Mouse (Mus musculus): ENCODE measurements around the gene Gm20388.
"Not testable (repeated sequence)": the region's sequence is repeated elsewhere in the genome, so short reads cannot be mapped to it uniquely, and the experiment has no call there.

Gene Gm20388

DNA sequence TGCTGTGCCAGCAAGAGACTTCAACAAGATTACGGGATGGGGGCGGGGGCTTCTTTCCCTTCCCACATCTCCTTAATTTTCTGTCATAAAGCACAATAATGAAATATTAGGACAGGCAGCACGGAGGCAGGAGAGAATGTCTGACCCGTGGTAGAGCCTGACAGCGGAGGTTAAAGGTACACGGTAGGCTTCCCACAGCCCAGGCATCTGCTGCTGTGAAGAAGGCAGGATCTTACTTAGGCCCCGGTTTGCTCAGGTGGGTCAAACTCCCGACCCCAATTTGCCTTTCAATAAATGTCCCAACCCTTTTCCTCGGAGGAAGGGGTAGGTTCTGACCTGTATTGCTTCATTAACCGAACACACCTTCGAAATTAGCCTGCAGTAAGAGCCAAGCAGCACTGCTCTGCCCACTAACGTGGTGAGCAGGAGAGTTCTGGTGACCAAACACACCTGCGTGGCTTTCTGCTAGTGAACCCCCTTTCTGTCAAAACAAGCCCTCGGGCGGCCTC, 3894.6 kb downstream of the Gm20388 start:
- intact Hi-C loops (cut with DNase I), result no loop called here

DNA sequence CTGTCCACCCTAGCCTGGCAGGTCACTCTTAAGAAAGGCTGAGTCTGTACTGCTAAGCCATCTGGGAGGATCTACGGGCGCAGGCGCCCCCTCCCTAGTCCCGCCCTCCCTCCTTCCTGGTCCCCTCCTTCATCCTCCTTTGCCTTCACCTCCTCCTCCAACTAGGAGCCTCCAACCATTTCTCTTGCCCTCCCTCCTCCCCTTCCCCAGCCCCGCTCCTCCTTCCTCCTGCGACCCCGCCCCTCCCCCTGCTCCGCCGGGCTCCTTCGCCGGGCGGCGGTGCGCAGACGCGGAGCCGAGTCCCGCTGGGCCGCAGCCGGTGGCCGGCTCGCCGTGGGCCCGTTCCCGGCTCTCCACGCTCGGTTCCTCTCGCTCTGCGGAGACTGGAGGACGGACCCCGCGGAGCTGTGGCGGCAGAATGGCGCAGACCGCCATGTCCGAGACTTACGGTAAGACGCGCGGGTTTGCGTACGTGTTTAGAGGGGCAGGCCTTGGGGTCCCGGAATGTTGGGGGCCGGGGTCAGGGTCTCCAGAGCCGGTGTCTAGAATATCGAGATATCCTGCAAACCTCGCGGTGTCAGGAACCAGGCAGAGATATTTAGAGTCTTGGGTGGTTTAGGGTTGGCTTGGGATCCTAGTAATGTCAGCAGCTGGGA, 3895.2 kb downstream of the Gm20388 start, which contains the start of gene Rab4a:
Rab4a (plus strand) TSS at position 268 of the 656 bp plus-strand sequence.
- intact Hi-C loops (cut with DNase I), result no loop called here

DNA sequence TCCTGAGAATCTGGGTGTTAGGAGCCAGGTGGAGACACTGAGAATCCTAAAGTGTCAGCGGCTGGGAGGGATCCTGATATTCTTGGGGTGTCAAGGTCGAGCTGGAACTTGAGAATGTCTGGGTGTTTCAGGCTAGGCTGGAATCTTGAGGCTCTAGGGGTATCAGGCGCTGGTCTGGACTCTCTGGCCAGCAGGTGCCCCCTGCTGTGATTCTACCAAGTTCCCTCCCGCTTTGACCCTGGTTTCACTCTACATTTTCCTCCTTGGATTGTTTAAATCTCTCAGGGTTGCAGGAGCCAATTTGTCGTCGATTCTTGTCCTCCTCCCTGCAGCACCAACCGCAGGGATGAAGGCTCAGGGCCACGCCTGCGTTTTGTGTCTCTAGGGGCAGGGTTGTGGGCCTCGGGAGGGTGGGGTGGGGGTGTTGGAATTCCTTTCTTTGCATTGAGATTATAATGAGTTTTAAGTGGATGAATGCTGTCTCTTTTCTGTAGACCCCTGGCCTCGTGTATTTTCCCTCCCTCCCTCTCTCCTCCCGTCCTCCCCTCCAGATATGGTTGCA, 3895.8 kb downstream of the Gm20388 start:
- intact Hi-C loops (cut with DNase I), result no loop called here

DNA sequence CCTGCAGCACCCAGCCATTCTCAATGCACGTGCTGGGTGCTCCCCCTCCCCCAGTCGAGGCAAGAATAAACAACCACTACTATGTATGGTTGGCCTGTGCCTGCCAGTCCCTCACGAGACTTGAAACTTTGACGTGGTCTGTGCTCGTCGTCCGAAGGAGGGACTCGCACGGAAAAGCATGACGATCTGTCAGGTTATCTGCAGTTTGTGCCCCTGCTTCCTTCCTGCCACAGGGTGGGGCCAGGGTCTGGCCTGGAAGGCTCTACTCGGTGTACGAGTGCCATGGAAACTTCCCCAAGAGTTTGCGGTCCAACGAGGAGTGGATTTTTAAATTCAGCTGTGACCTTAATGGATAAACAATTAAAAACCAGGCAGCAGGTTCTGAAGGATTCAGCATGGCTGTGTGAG, 3896.4 kb downstream of the Gm20388 start:
- intact Hi-C loops (cut with DNase I), result no loop called here

DNA sequence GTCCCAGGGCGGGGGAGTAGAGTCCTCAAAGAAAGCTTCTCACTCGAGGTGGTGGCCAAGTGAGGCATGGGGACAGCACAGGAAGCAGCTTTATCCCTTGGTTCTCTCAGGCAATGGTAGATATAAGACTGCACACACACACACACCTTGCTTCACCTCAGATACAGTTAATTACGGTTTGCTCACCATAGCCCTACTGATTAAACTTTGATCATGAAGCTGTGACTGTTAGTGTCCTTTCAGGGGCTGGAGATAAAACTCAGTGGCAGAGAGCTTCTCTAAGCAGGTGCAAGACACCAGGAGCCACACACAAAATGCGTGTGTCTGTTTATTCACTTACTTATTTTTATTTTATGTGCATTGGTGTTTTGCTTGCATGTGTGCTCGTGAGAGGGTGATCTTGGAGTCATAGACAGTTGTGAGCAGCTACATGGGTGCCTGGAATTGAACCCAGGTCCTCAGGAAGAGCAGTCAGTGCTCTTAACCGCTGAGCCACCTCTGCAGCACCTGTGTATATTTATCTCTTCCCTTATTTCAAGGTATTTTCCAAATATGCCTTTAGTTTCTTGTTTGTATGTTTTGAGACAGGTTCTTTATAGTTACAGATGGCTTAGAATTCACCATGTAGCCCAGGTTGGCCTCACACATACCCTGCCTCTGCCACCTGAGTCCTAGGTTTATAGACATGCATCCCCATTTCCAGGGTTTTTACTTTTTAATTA, 3897.4 kb downstream of the Gm20388 start:
- intact Hi-C loops (cut with DNase I), result no loop called here

DNA sequence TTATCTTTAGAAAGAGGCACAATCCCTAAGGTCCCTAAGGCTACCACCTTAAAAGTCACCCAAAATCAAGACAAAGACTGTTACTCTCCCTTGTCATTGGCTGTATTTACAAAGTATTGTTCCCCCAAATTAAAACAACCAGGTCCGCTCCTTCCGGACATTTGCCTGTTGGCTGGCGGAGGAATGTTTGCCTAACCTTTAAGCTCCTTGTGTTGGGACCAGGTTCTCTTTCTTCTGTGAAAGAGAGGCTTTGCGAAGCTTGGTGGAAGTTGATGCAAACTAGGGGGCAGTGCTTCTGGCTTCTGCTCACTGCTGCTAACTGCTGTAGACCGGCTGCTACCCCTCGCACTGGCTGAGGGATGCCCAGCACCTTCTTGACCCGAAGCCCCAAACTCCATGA, 3898.0 kb downstream of the Gm20388 start:
- intact Hi-C loops (cut with DNase I), result no loop called here

DNA sequence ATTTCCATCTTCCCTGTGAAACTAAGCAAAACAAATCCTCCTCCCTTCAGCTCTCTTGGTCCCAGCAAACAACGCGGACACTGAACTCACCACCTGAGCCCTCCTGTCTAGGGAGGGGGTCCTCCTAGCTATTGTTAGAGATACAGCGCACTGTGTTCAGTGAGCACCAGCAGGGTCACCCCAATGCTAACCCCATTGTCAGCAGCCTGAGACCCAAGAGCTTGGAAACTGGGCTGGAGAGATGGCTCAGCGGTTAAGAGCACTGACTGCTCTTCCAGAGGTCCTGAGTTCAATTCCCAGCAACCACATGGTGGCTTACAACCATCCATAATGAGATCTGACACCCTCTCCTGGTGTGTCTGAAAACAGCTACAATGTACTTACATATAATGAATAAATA, 3898.7 kb downstream of the Gm20388 start:
- intact Hi-C loops (cut with DNase I), result not testable (repeated sequence)

DNA sequence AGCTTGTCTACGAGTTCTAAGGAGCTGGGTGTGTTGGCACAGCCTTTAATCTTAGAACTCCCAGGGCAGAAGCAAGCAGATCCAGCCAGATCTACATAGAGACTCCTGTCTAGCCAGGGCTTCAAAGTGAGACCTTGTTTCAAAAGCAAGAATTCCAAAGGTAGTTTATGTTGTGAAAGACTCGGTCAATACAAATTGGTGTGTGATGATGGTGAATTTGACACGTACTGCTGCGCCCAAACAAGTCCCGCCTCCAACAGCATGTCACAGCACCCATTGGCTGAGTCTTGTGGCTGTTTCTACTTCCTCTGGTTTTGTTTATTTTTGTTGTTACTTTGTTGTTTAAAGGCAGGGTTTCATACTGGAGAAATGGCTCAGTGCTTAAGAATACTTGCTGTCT, 3901.6 kb downstream of the Gm20388 start:
- intact Hi-C loops (cut with DNase I), result no loop called here

DNA sequence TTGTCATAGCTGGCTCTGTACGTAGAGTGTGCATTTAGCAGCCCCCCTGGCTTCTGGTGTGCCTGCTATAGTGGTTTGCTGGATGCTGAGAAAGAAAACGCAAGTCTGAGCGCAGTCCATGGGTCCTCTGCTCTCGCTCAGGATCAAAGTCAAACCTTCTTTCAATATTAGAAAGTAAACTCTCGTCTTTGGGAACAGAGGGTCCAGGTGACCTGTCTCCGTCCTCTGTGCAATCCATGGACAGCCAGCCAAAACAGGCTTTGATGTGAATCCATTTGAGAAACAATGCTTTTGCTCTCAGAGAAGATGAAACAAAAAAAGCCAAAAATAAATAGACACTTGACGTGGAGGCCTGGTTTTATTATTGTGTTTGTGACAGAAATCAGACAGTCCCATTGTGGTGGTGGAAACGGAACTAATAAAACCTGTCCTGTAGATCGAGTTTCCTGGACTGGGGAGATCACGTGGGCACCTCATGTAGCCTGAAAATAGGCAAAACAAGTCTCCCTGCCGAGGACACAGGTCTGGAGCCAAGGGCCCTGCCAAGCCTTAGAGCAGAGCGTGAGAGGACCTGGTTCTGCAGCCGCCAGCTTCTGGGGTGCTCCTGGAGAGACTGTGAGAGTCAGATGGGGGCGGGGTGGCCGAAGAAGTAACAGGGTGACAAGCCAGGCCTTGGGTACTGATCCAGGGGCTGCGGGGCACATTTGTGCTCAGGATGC, 3902.7 kb downstream of the Gm20388 start:
- intact Hi-C loops (cut with DNase I), result no loop called here

DNA sequence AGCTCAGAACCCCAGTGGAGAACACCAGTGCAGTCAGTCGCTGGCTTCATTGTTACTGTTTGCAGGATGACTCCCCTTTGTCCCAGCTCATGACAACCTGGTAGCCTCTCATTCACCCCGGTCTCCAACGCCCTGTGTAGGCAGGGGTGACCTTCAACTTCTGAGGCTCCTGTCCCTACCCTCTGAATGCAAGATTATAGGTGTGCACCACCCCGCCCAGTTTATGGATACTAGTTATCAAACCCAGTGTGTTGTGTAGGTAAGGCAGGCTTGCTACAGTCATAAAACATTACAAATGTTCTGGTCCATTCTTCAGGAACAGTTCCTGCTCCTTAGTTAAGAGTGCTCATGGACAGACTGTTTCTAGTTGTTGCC, 3903.2 kb downstream of the Gm20388 start:
- intact Hi-C loops (cut with DNase I), result no loop called here

DNA sequence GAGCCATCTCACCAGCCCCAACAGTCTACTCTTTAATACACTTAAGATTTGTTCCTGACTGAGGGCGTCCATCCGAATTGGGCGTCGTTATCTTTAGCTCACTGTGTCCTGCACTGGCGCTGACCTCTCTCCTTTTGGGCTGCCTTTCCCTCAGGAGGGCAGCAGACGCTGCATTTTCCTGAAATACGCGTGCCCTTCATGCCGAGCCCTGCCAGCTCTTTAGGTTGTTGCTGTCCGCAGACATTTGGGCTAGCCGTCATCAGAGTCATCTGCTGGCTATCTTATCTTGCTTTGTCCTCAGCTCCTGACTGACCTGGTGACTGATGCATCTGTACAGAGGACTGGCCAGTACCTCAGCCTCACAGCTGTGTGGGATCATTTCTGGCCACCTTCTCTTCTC, 3904.7 kb downstream of the Gm20388 start:
- intact Hi-C loops (cut with DNase I), result no loop called here

DNA sequence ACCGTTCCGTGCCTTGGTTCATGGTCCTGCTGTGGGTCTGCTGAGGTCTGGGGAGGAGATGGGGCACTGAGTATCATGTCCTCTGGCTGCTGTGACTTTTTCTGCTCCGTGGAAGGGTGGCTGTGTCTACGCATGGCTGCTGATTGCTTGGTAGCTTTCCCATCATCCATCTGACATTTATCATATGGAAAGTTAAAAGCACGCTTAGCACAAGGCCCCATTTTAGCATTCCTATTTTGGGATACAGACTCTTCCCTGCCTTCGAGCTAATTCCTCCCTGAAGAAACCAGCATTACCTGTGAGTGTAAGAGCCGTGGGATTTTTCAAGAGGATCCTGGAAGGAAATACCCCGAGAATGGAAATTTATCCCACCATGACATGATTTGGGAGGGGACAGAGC, 3906.3 kb downstream of the Gm20388 start:
- intact Hi-C loops (cut with DNase I), result no loop called here

DNA sequence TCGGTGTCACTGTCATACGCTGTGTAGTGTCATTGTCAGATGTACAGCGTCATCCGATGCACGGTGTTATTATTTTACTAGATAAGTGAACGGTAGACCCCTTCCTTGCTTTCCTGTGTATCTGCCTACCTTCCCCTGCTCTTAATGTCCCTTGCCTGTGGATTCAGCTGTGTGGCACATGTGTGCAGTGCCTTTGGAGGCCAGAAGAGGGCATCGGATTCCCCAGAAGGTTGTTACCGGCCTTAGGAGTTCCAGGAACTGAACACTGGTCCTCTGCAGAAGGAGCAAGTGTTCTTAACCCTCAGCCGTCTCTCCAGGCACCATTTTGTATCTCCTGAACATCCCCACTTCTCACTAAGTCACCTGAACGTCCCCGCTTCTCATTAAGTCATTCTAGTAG, 3907.1 kb downstream of the Gm20388 start:
- intact Hi-C loops (cut with DNase I), result no loop called here

DNA sequence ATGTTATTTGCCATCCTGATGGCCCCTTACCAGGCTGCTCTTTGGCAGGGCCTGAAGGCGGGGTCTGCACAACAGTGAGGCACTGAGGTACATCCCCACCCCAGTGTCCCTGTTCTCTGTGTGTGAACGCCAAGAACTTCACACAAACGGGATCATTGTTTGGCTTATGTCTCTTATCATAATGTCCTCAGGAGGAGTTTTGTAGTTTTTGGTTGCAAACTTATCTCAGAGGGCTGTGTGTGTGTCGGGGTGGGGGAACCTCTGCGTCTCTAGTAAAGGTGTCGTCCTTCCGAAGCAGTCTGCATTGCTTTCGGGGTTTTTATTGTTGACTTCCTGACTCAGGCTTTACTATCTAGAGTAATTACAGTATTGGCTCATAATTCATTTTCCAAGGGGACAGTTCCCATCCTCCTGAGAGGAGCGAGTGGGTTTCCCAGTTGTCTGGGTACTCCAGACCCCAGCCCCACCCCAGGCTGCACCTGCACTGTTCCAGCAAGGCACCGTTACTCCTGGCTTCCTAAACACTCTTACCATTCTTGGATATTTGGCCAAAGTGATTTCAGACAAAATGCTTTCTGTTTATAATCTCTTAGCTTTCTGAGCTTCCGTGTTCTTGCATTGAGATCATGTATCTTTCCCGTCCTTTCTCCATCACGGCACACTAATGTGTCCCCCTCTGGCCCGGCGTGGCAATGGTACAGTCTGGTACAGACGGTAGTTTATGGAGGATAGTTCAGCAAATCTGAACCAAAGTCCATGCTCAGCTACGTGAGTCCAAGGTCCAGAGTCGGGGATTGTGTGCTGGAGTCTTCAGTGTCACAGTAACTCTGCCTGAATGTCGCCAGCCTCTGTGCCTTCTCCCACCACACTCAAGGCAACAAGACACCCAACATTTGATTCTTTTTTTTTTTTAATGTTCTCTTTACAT, 3909.3 kb downstream of the Gm20388 start:
- intact Hi-C loops (cut with DNase I), result no loop called here

DNA sequence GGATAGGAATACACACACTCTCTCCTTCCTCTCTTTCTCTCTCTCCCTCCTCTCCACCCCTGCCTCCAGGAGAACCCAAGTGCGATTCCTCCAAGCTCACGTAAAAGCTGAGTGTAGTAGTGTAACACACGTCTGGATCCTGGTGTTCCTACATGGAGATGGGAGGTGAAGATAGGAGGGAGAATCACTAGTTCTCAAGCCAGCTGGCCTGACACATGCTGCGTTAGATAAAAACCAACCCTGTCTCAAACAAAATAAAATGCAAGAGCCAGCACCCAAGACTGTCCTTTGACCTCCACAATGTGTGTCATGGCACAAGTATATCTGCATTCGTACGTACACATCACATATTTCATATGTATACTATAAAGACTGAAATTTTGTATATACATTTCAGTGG, 3910.1 kb downstream of the Gm20388 start:
- intact Hi-C loops (cut with DNase I), result no loop called here

DNA sequence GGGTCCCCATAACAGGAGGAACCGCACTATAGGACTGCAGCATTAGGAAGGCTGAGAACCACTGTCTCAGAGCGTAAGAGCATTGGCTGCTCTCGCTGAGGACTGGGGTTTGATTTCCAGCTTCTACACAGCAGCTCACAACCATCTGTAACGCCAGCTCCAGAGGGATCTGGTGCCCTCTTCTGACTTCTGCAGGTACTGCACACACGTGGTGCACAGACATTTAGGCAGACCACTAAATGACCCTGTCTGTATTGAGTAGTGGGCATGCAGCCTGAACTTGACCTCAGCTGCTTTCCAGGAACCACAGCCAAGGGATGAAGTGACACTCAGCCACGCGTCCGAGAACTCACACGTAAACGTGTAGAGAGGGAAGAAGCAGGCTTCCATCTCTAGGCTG, 3912.5 kb downstream of the Gm20388 start:
- intact Hi-C loops (cut with DNase I), result no loop called here

DNA sequence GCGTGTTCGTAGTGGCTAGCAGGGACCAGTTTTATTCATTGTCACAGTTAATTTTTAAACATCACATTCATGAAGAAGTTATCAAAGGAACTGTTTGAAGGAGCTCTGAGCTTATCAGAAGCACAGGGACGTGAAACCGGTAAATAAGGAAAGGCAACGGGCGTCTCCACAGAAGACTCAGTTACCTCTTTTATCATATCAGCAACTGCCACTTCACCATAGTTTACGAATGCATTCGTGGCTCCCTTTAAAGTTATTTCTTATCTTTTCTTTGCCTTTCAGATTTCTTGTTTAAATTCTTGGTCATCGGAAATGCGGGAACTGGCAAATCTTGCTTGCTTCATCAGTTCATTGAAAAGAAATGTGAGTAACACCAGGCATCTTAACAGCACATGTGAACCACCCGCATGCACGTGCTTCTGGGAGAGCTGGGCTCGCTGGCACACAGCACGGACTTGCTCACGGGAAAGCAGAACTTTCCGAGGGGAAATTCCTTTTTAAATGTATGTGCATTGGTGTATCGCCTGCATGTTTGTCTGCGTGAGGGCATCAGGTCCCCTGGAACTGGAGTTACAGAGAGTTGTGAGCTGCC, 3913.0 kb downstream of the Gm20388 start:
- intact Hi-C loops (cut with DNase I), result no loop called here

DNA sequence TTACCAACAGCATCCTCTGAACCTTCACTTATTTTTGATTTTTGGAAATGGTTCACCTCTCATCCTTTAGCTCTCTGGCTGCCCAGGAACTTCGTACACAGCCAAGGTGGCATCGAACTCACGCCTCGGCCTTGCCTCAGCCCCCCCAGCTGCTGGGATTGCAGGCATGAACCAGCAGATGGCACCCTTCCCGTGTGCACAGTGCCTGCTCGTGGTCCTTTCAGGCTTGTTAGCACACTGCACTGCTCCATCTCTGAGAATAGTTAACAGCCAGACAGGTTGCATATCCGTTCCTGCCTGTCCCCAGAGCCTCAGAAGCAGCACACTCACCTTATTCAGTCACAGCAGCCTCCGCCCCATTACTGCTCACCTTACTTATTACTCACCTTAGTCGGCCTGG, 3915.4 kb downstream of the Gm20388 start:
- intact Hi-C loops (cut with DNase I), result no loop called here

DNA sequence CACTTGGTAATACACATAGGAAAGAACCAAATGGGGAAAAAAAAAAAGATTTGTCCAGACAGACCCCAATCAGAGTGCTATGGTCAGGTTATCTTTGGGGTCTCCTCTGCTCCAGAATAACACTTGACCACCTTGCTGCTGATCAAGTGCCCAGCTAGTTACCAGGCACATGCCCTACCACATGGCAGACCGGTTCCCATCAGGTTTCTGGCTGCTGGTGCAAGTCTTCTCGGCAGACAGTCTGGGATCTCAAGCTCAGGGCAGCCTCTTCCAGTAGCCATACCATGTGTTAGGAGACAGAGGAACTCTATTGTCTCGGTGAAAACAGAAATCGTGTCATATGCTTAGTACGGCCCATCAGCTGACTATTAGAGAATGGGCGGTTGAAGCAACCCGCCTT, 3916.1 kb downstream of the Gm20388 start:
- intact Hi-C loops (cut with DNase I), result no loop called here

DNA sequence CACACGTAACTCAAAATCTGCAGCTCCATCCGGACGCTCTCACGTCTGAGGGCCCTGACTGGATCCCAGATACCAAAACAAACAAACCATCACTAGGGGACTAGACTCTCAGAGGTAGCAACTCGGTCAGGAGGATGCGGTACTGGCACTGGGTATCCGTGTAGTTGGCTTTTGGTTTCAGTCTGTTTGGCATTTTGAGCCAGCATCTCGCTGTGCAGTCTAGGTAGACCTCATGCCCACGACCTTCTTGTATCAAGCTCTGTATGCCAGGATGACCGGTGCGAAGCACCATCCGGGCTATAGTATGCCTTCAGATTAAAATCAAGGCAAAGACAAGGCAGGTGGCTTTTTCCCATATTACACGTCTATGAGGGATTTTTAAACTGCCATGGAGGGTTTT, 3916.9 kb downstream of the Gm20388 start:
- intact Hi-C loops (cut with DNase I), result no loop called here

Measured in adrenal gland (tissue).